ENCODE assay signal across 8 mouse cellular contexts in the genomic region with DNA sequence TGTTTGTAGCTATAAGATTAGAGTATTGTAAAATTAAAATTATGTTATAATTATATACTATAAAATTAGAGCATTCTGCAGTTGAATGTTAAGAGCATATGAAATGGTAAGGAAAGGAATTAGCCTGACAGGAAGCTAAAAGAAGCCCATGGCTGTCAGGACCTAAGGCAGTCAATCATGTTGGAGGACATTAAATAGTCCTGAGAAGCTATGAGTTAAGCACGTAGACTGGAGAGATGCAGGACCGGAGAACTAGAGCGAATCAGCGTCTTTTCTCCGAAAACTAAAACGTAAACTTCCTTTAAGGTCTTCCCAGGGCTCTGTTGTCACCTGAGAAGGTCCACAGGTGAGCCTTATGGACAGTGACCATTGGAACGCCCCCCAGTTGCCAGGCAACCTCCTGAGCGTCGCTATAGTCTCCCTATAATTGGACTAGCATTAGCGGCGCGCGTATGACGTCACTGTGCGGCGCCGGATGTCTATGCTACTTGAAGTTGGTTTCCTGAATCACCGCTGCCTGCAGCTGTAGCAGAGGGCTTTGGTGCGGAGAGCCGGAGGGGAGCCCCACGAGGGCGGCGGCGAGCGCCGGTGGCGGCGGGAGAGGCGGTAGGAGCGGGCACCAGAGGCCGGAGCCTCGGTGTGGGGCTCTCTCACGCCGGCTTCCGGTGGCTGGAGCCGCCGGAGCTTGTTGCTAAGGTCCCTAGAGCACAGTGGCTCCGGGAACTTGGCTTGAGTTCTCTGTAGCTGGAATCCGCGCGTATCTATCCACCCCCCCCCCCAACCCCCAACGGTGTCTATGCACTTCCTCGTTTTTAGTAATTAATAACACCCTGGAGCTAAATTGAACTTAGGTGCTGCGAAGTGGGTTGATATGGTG. TPM values are rescaled to one million over a fixed set of nuclear protein-coding genes. Genes with fewer than 3 reads are reported as not detected.
DNase-seq lines count a peak whose midpoint lies in the region; ATAC-seq and TF ChIP-seq lines count a peak whose summit lies in the region.

No protein-coding gene starts in this region.

- peak overlapping the region; percentile 81 for H3K9ac ChIP-seq in forebrain, embryonic 16.5 days (replicated peaks; ENCODE audit: low read depth, low read length)
- H3K9ac ChIP-seq in lung, embryonic 14.5 days: peak overlapping the region; percentile 71

- under 1% methylated on average over 44 of the region's 44 CpGs for WGBS in forebrain, embryonic 16.5 days
- under 1% methylated on average over 44 of the region's 44 CpGs for WGBS in lung, embryonic 14.5 days
- under 1% methylated on average over 44 of the region's 44 CpGs for WGBS in olfactory bulb, adult 2 months
- WGBS in thymus, adult 2 months: 1% methylated on average over 44 of the region's 44 CpGs

- peaks cover 31% of the 10 kb centered on the region for H3K36me3 ChIP-seq in G1E (replicated peaks)
- H3K36me3 ChIP-seq in forebrain, embryonic 16.5 days (ENCODE audit: control insufficient read depth, insufficient read depth): peaks cover 4% of the 10 kb centered on the region; the same call in 1 of the 2 replicates
- peaks cover 21% of the 10 kb centered on the region for H3K36me3 ChIP-seq in lung, embryonic 14.5 days (ENCODE audit: insufficient read depth)
- peaks cover 5% of the 10 kb centered on the region for H3K36me3 ChIP-seq in thymus, adult 2 months (ENCODE audit: control insufficient read depth, insufficient read depth, low read length)

- intact Hi-C loops in heart, postnatal 36 days (cut with DNase I): no loop called here

- peak overlapping the region; percentile 85 for H3K4me3 ChIP-seq in G1E (ENCODE audit: low read depth, low read length)
- peak overlapping the region; percentile 100 for H3K4me3 ChIP-seq in forebrain, embryonic 16.5 days (replicated peaks; ENCODE audit: low read length)
- H3K4me3 ChIP-seq in layer of hippocampus, adult 2 months: peak overlapping the region; percentile 90
- peak overlapping the region; percentile 75 for H3K4me3 ChIP-seq in lung, embryonic 14.5 days (ENCODE audit: low read depth, low read length)
- H3K4me3 ChIP-seq in olfactory bulb, adult 2 months (ENCODE audit: insufficient read depth, low read depth, low read length): peak overlapping the region; percentile 86
- peak overlapping the region; percentile 98 for H3K4me3 ChIP-seq in thymus, adult 2 months (ENCODE audit: control insufficient read depth, insufficient read depth, low read length)

- peak; percentile 80 for DNase-seq in G1E (ENCODE audit: low spot score)
- DNase-seq in cerebellum, adult 18-20 months: peak; percentile 94
- peak; percentile 93 for DNase-seq in heart, postnatal 36 days
- DNase-seq in layer of hippocampus, adult 2 months (ENCODE audit: low spot score in 2 of 2): peak; percentile 93
- peak; percentile 99 for DNase-seq in lung, embryonic 14.5 days
- peak; percentile 91 for DNase-seq in thymus, adult 2 months

- H3K4me1 ChIP-seq in G1E (ENCODE audit: insufficient read depth, low read depth, low read length): peaks cover 10% of the 10 kb centered on the region
- H3K4me1 ChIP-seq in forebrain, embryonic 16.5 days (replicated peaks; ENCODE audit: control insufficient read depth, insufficient read depth, low read length): peaks cover 5% of the 10 kb centered on the region
- H3K4me1 ChIP-seq in lung, embryonic 14.5 days (ENCODE audit: insufficient read depth): no peaks in the 10 kb centered on the region
- H3K4me1 ChIP-seq in olfactory bulb, adult 2 months (ENCODE audit: control insufficient read depth, insufficient read depth, low read length): no peaks in the 10 kb centered on the region
- H3K4me1 ChIP-seq in thymus, adult 2 months (replicated peaks; ENCODE audit: control insufficient read depth, insufficient read depth, low read length): no peaks in the 10 kb centered on the region

- TF ChIP-seq POLR2A in olfactory bulb, adult 2 months (IDR thresholded peaks at IDR 0.05; ENCODE audit: insufficient read depth, low read depth, low read length): peak; percentile 88
- TF ChIP-seq POLR2A in thymus, adult 2 months (IDR thresholded peaks at IDR 0.05; ENCODE audit: control insufficient read depth, extremely low read depth, insufficient read depth, low read length, poor library complexity): peak; percentile 45

- ATAC-seq in G1E (ENCODE audit: extremely low read depth, insufficient number of reproducible peaks, low FRiP score, poor library complexity, severe bottlenecking): peak; percentile 98
- ATAC-seq in forebrain, embryonic 16.5 days: peak; percentile 100
- peak; percentile 100 for ATAC-seq in lung, embryonic 14.5 days (ENCODE audit: insufficient read depth)

- peak overlapping the region; percentile 74 for H3K27ac ChIP-seq in forebrain, embryonic 16.5 days (ENCODE audit: low read length)
- peak overlapping the region; percentile 90 for H3K27ac ChIP-seq in layer of hippocampus, adult 2 months
- peak overlapping the region; percentile 65; the same call in 1 of the 2 replicates for H3K27ac ChIP-seq in lung, embryonic 14.5 days (ENCODE audit: low read depth)
- H3K27ac ChIP-seq in olfactory bulb, adult 2 months (ENCODE audit: insufficient read depth, low read depth, low read length): no peak overlapping the region
- H3K27ac ChIP-seq in thymus, adult 2 months (ENCODE audit: control insufficient read depth, insufficient read depth, low read length): no peak overlapping the region

- no peaks in the 10 kb centered on the region for H3K27me3 ChIP-seq in G1E (ENCODE audit: insufficient read depth, low read length)
- no peaks in the 10 kb centered on the region for H3K27me3 ChIP-seq in forebrain, embryonic 16.5 days (replicated peaks; ENCODE audit: control insufficient read depth, insufficient read depth, low read length)
- H3K27me3 ChIP-seq in lung, embryonic 14.5 days (ENCODE audit: insufficient read depth, low read length): no peaks in the 10 kb centered on the region
- H3K27me3 ChIP-seq in thymus, adult 2 months (ENCODE audit: control insufficient read depth, insufficient read depth, low read length): no peaks in the 10 kb centered on the region

- peak overlapping the region; percentile 78 for H3K4me2 ChIP-seq in forebrain, embryonic 16.5 days (ENCODE audit: low read length)
- H3K4me2 ChIP-seq in lung, embryonic 14.5 days: peak overlapping the region; percentile 56

- no peak for TF ChIP-seq CTCF in G1E (IDR thresholded peaks at IDR 0.05; ENCODE audit: low read depth, low read length)
- no peak for TF ChIP-seq CTCF in layer of hippocampus, adult 2 months (conservative IDR thresholded peaks at IDR 0.05)
- TF ChIP-seq CTCF in lung, embryonic 14.5 days (IDR thresholded peaks at IDR 0.05; ENCODE audit: low read depth): no peak
- TF ChIP-seq CTCF in olfactory bulb, adult 2 months (IDR thresholded peaks at IDR 0.05; ENCODE audit: insufficient read depth, low read depth, low read length): no peak
- no peak for TF ChIP-seq CTCF in thymus, adult 2 months (IDR thresholded peaks at IDR 0.05; ENCODE audit: borderline replicate concordance, control insufficient read depth, extremely low read depth, insufficient read depth, low read length, poor library complexity)

- no peaks in the 10 kb centered on the region for H3K9me3 ChIP-seq in G1E (replicated peaks)
- no peaks in the 10 kb centered on the region for H3K9me3 ChIP-seq in forebrain, embryonic 16.5 days (ENCODE audit: control insufficient read depth, low read length)
- no peaks in the 10 kb centered on the region for H3K9me3 ChIP-seq in lung, embryonic 14.5 days (ENCODE audit: low read depth, low read length)

RNA-seq across cellular contexts. Expression of gene 5730480H06Rik, which starts 44.4 kb away (rescaled TPM):
- 34.2 and 39.5 TPM in 2 replicates for total RNA-seq in G1E (2014; fragmentation: Nextera tagmentation)
- 18.4 and 19.9 TPM in 2 replicates for total RNA-seq in G1E (2017)
- 5.3 and 6.0 TPM in 2 replicates for polyA plus RNA-seq in G1E (2012)
- 15.7 and 20.3 TPM in 2 replicates for polyA plus RNA-seq in forebrain, embryonic 16.5 days (2015; fragmentation: Nextera tagmentation; extraction: Ambion mirVana)
- 1 to 10 TPM; 5.3 to 5.7 TPM for total RNA-seq in heart, postnatal 36 days (2021)
- 10 to 100 TPM; 18.9 to 24.8 TPM for total RNA-seq in layer of hippocampus, adult 2 months (2021)
- 22.8 and 23.5 TPM in 2 replicates for polyA plus RNA-seq in lung, embryonic 14.5 days (2014; fragmentation: Nextera tagmentation; extraction: Ambion mirVana)
- not detected in 2 replicates for polyA plus RNA-seq in olfactory bulb, adult 2 months (2012; ENCODE audit: insufficient read depth, insufficient read length, low replicate concordance, missing spikeins)
- 5.6 and 6.6 TPM in 2 replicates for polyA plus RNA-seq in thymus, adult 2 months (2012; rRNA removed)

Comparison
In these comparisons a context has a peak if more than half of its experiments do, and no peak if none do; other contexts are left out.
1. H3K27ac ChIP-seq: peak in forebrain, embryonic 16.5 days (single experiment), layer of hippocampus, adult 2 months (single experiment) and lung, embryonic 14.5 days (single experiment); none in olfactory bulb, adult 2 months (single experiment) and thymus, adult 2 months (single experiment).
2. Peak in every context shown above with its lines, with median percentiles within 50 percentile points of each other: ATAC-seq, DNase-seq and H3K4me3 ChIP-seq.